Mouse (Mus musculus) G1E-ER4 (cell line): Measurements from ENCODE around the gene Ssr2. TPM values are rescaled to one million over a fixed set of nuclear protein-coding genes. Genes with fewer than 3 reads are reported as not detected.

Source experiments
- GATA1 ChIP-seq: IDR thresholded peaks from one replicate; pipeline ENCODE4 v1.8.0; 2012; ENCODE audit warnings: low read length, inconsistent platforms
- polyA plus RNA-seq: library from polyadenylated mRNA; stranded (reverse); fragments of >175 nt; gene quantifications from 2 replicates; pipeline ENCODE4 v1.2.3, GENCODE M21; 2012

Ssr2 gene
- polyA plus RNA-seq, 1 experiment: 79.2 TPM

GRCm38 (mm10) chr3:88552082-88552645, 23.5 kb upstream of the Ssr2 start:
- no peak for TF ChIP-seq GATA1

- TF ChIP-seq GATA1: no peak
Observed at GRCm38 (mm10) chr3:88552676-88553524, 22.8 kb upstream of the Ssr2 start, which contains the start of gene Lamtor2. Gene Lamtor2 (minus strand): TSS chr3:88553074.

- TF ChIP-seq GATA1: no peak
Observed at GRCm38 (mm10) chr3:88553525-88553879, 22.2 kb upstream of the Ssr2 start, which contains the start of gene Ubqln4. Gene Ubqln4 (plus strand): TSS chr3:88553758.

GRCm38 (mm10) chr3:88553880-88554586, 21.6 kb upstream of the Ssr2 start:
- TF ChIP-seq GATA1: no peak

- no peak for TF ChIP-seq GATA1
Observed at GRCm38 (mm10) chr3:88555069-88555605, 20.5 kb upstream of the Ssr2 start.

GRCm38 (mm10) chr3:88555731-88556130, 19.9 kb upstream of the Ssr2 start:
- TF ChIP-seq GATA1: no peak

GRCm38 (mm10) chr3:88556616-88557015, 19.1 kb upstream of the Ssr2 start:
- no peak for TF ChIP-seq GATA1

- TF ChIP-seq GATA1: no peak
Observed at GRCm38 (mm10) chr3:88559596-88559995, 16.1 kb upstream of the Ssr2 start.

GRCm38 (mm10) chr3:88561989-88562388, 13.7 kb upstream of the Ssr2 start:
- TF ChIP-seq GATA1: no peak

GRCm38 (mm10) chr3:88563442-88563841, 12.2 kb upstream of the Ssr2 start:
- TF ChIP-seq GATA1: no peak

GRCm38 (mm10) chr3:88563966-88564365, 11.7 kb upstream of the Ssr2 start:
- no peak for TF ChIP-seq GATA1

GRCm38 (mm10) chr3:88566116-88566515, 9.6 kb upstream of the Ssr2 start:
- TF ChIP-seq GATA1: no peak

GRCm38 (mm10) chr3:88566536-88567061, 9.1 kb upstream of the Ssr2 start:
- no peak for TF ChIP-seq GATA1

GRCm38 (mm10) chr3:88567892-88568291, 7.8 kb upstream of the Ssr2 start:
- no peak for TF ChIP-seq GATA1

- TF ChIP-seq GATA1: no peak
Observed at GRCm38 (mm10) chr3:88568615-88569014, 7.1 kb upstream of the Ssr2 start.

GRCm38 (mm10) chr3:88569093-88569492, 6.6 kb upstream of the Ssr2 start:
- no peak for TF ChIP-seq GATA1
